Mouse (Mus musculus) CH12.LX (cell line): ENCODE results near the gene Fam71b. TPM values are rescaled to one million over a fixed set of nuclear protein-coding genes. Genes with fewer than 3 reads are reported as not detected.

Experiments used
- DNase-seq: peaks from one replicate; pipeline ENCODE4 v3.0.0-alpha.2; 2013; ENCODE audit errors: extremely low read depth
- H3K27ac ChIP-seq: 2 replicates; pipeline ENCODE4 v1.5.1; 2012; ENCODE audit warnings: low read depth, mild to moderate bottlenecking, control low read depth, moderate library complexity; ENCODE audit not compliant: insufficient read depth
- H3K27me3 ChIP-seq: replicated peaks from 2 replicates; pipeline ENCODE3; 2012; ENCODE audit warnings: inconsistent platforms
- H3K36me3 ChIP-seq, 2 experiments: replicated peaks in 1 of 2; 2 replicates each; pipeline versions ENCODE3 to v1.6.1; 2012; ENCODE audit warnings: inconsistent platforms in 1 of 2, low read length in 1 of 2, mild to moderate bottlenecking in 1 of 2, mixed read lengths in 1 of 2, moderate library complexity in 1 of 2; ENCODE audit not compliant: control insufficient read depth in 1 of 2, insufficient read depth in 1 of 2
- H3K4me1 ChIP-seq, 2 experiments: 2 replicates each; pipeline ENCODE4 v1.6.1; 2012; ENCODE audit warnings: inconsistent platforms in 1 of 2, moderate library complexity in 1 of 2; ENCODE audit not compliant: insufficient read depth in 2 of 2, control insufficient read depth in 1 of 2
- H3K4me2 ChIP-seq: 2 replicates; pipeline ENCODE4 v1.6.1; 2012; ENCODE audit warnings: low read depth, mild to moderate bottlenecking, control low read depth; ENCODE audit not compliant: poor library complexity, insufficient read depth, severe bottlenecking
- H3K4me3 ChIP-seq, 3 experiments: fragments of 150-350 bp in 1 of 3; sonication (generic) in 1 of 3; replicated peaks in 1 of 3; 2 replicates each; pipeline versions ENCODE3 to v1.5.1; 2011 to 2012; ENCODE audit warnings: low read depth in 2 of 3, low read length in 2 of 3, mild to moderate bottlenecking in 2 of 3, moderate library complexity in 2 of 3, control low read depth in 1 of 3, improper control_type of control experiment in 1 of 3, inconsistent platforms in 1 of 3, mixed read lengths in 1 of 3; ENCODE audit not compliant: poor library complexity in 1 of 3
- H3K79me2 ChIP-seq: replicated peaks from 2 replicates; pipeline ENCODE4 v1.6.1; 2012; ENCODE audit warnings: mild to moderate bottlenecking, moderate library complexity; ENCODE audit not compliant: control insufficient read depth, poor library complexity, insufficient read depth, severe bottlenecking; ENCODE audit errors: extremely low read depth
- H3K9ac ChIP-seq: 2 replicates; pipeline ENCODE4 v1.6.1; 2012; ENCODE audit warnings: low read depth, mild to moderate bottlenecking, control low read depth, moderate library complexity; ENCODE audit not compliant: insufficient read depth
- H3K9me3 ChIP-seq: replicated peaks from 2 replicates; pipeline ENCODE3; 2012; ENCODE audit warnings: low read length, inconsistent platforms, mixed read lengths
- BHLHE40 ChIP-seq: IDR thresholded peaks from 2 replicates; pipeline ENCODE4 v1.6.1; 2011; ENCODE audit warnings: mild to moderate bottlenecking, low read depth, low read length, improper control_type of control experiment
- CHD1 ChIP-seq: IDR thresholded peaks from 2 replicates; pipeline ENCODE4 v1.6.1; 2012; ENCODE audit warnings: low read depth, low read length, improper control_type of control experiment, inconsistent platforms
- CHD2 ChIP-seq: IDR thresholded peaks from 2 replicates; pipeline ENCODE4 v1.6.1; 2011; ENCODE audit warnings: low read length, improper control_type of control experiment
- E2F4 ChIP-seq: IDR thresholded peaks from 2 replicates; pipeline ENCODE4 v1.6.1; 2011; ENCODE audit warnings: low read depth, low read length, improper control_type of control experiment; ENCODE audit not compliant: insufficient replicate concordance
- ELF1 ChIP-seq: IDR thresholded peaks from 2 replicates; pipeline ENCODE4 v1.6.1; 2014; ENCODE audit warnings: low read depth, mild to moderate bottlenecking, inconsistent platforms, low read length, improper control_type of control experiment
- EP300 ChIP-seq: IDR thresholded peaks from 2 replicates; pipeline ENCODE4 v1.6.1; 2011; ENCODE audit warnings: low read length, improper control_type of control experiment
- HCFC1 ChIP-seq: IDR thresholded peaks from 2 replicates; pipeline ENCODE4 v1.6.1; 2012; ENCODE audit warnings: low read depth, mild to moderate bottlenecking, inconsistent platforms, low read length, improper control_type of control experiment
- IRF4 ChIP-seq: IDR thresholded peaks from 2 replicates; pipeline ENCODE4 v1.6.1; 2014; ENCODE audit warnings: low read depth, mild to moderate bottlenecking, inconsistent platforms, low read length, improper control_type of control experiment
- JUND ChIP-seq: conservative IDR thresholded peaks from 2 replicates; pipeline ENCODE4 v1.6.1; 2011; ENCODE audit warnings: low read depth, low read length, improper control_type of control experiment
- MAFK ChIP-seq: IDR thresholded peaks from 2 replicates; pipeline ENCODE4 v1.6.1; 2011; ENCODE audit warnings: low read length, improper control_type of control experiment; ENCODE audit not compliant: insufficient replicate concordance
- MAX ChIP-seq: IDR thresholded peaks from 2 replicates; pipeline ENCODE4 v1.6.1; 2011; ENCODE audit warnings: low read length, improper control_type of control experiment
- MEF2A ChIP-seq: IDR thresholded peaks from 2 replicates; pipeline ENCODE4 v1.6.1; 2014; ENCODE audit warnings: low read depth, mild to moderate bottlenecking, inconsistent platforms, low read length, improper control_type of control experiment, borderline replicate concordance
- MXI1 ChIP-seq: IDR thresholded peaks from 2 replicates; pipeline ENCODE4 v1.6.1; 2011; ENCODE audit warnings: mild to moderate bottlenecking, low read depth, low read length, improper control_type of control experiment
- MYC ChIP-seq: IDR thresholded peaks from 2 replicates; pipeline ENCODE4 v1.6.1; 2011; ENCODE audit warnings: low read depth, mild to moderate bottlenecking, improper control_type of control experiment, low read length
- NELFE ChIP-seq: IDR thresholded peaks from 2 replicates; pipeline ENCODE4 v1.6.1; 2011; ENCODE audit warnings: low read depth, low read length, improper control_type of control experiment
- NRF1 ChIP-seq: IDR thresholded peaks from 2 replicates; pipeline ENCODE4 v1.6.1; 2014; ENCODE audit warnings: low read depth, mild to moderate bottlenecking, inconsistent platforms, low read length, improper control_type of control experiment, moderate library complexity
- PAX5 ChIP-seq: IDR thresholded peaks from 2 replicates; pipeline ENCODE4 v1.6.1; 2012; ENCODE audit warnings: low read length, inconsistent platforms, mixed read lengths
- POLR2A ChIP-seq: IDR thresholded peaks from 2 replicates; pipeline ENCODE4 v1.6.1; 2011; ENCODE audit warnings: low read depth, mild to moderate bottlenecking, improper control_type of control experiment, low read length
- RAD21 ChIP-seq: IDR thresholded peaks from 2 replicates; pipeline ENCODE4 v1.6.1; 2011; ENCODE audit warnings: low read depth, mild to moderate bottlenecking, low read length, improper control_type of control experiment, moderate library complexity
- SMC3 ChIP-seq: IDR thresholded peaks from 2 replicates; pipeline ENCODE4 v1.6.1; 2011; ENCODE audit warnings: low read depth, low read length, improper control_type of control experiment
- TCF12 ChIP-seq: IDR thresholded peaks from 2 replicates; pipeline ENCODE4 v1.6.1; 2014; ENCODE audit warnings: low read depth, mild to moderate bottlenecking, inconsistent platforms, low read length, improper control_type of control experiment
- UBTF ChIP-seq: IDR thresholded peaks from 2 replicates; pipeline ENCODE4 v1.6.1; 2012; ENCODE audit warnings: low read depth, mild to moderate bottlenecking, inconsistent platforms, low read length, improper control_type of control experiment, moderate library complexity
- USF1 ChIP-seq: IDR thresholded peaks from 2 replicates; pipeline ENCODE4 v1.6.1; 2014; ENCODE audit warnings: low read depth, mild to moderate bottlenecking, inconsistent platforms, low read length, improper control_type of control experiment
- USF2 ChIP-seq: conservative IDR thresholded peaks from 2 replicates; pipeline ENCODE4 v1.6.1; 2011; ENCODE audit warnings: low read depth, low read length, improper control_type of control experiment
- ZC3H11A ChIP-seq: IDR thresholded peaks from 2 replicates; pipeline ENCODE4 v1.6.1; 2012; ENCODE audit warnings: low read depth, mild to moderate bottlenecking, inconsistent platforms, low read length, improper control_type of control experiment
- ZKSCAN1 ChIP-seq: IDR thresholded peaks from 2 replicates; pipeline ENCODE4 v1.6.1; 2012; ENCODE audit warnings: low read depth, inconsistent platforms, low read length, improper control_type of control experiment, borderline replicate concordance
- ZMIZ1 ChIP-seq: IDR thresholded peaks from 2 replicates; pipeline ENCODE4 v1.6.1; 2012; ENCODE audit warnings: low read depth, mild to moderate bottlenecking, inconsistent platforms, low read length, improper control_type of control experiment
- dilution Hi-C: fragments of 300-500 bp; cut with MboI; formaldehyde crosslinking; loops from 2 replicates; pipeline ENCODE4 v1.14.3; 2020; ENCODE audit warnings: low sequenced_read_pairs; ENCODE audit not compliant: extremely low pct_unique_long_range_greater_than_20kb, extremely low pct_ligation_motif_present
- in situ Hi-C: fragments of 300-500 bp; cut with MboI; formaldehyde crosslinking; loops from 3 replicates; pipeline ENCODE4 v1.14.3; 2019; ENCODE audit warnings: low sequenced_read_pairs, low pct_ligation_motif_present, low pct_unique_long_range_greater_than_20kb, mixed read lengths
- polyA plus RNA-seq: library from polyadenylated mRNA; unstranded; fragments of >175 nt; gene quantifications from 2 replicates; pipeline ENCODE4 v1.2.1, GENCODE M21; 2012; ENCODE audit warnings: low read depth; ENCODE audit not compliant: insufficient read length
- total RNA-seq, 2 experiments: library from RNA; depleted of rRNA; stranded (reverse); fragments of 300-350 nt in 1 of 2; fragments of >200 nt in 1 of 2; gene quantifications; 2 replicates each; pipeline ENCODE4 v1.2.3; 2012 to 2014

The Fam71b gene
- total and polyA plus RNA-seq, 3 experiments: 0.46 to 2.6 (median 2.4) TPM

DNA sequence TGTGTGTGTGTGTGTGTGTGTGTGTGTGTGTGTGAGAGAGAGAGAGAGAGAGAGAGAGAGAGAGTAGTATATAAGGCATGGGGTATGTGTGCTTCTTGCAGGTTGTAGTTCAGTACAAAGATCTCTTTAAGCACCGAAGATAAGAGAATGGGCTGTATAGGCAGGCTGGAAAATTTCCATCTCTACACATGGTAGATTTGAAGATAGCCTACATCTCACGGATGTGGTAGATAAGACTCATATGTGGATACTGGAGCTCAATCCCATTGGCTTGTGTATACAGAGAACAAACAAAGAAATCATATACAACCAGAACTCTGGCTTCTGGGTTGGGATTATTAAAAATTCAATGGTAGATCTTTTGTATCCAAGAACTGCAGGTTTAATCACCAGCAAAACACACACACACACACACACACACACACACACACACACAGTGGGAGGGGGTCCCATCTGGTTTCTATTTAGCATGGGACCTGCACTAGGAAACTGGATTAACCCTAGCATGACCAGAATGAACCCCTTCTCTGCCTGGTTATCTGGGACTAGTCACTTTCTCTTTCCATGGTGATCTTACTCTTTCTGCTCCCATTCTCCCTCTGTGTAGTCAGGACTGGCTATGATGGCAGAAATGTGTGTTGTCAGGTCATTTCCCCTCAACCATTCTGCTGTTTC is 35.2 kb upstream of the Fam71b start:
- in situ Hi-C loops: no loop called here
- no peak for DNase-seq
- no peaks in the 10 kb centered on the region for H3K79me2 ChIP-seq
- peak overlapping the region; percentile 6; the same call in 1 of the 2 replicates for H3K9ac ChIP-seq
- H3K9me3 ChIP-seq: no peaks in the 10 kb centered on the region
- dilution Hi-C loops: no loop called here
- no peak overlapping the region for H3K4me2 ChIP-seq
- H3K27ac ChIP-seq: no peak overlapping the region
- peaks cover 38 to 40% of the 10 kb centered on the region in 2 experiments for H3K4me1 ChIP-seq
- H3K27me3 ChIP-seq: no peaks in the 10 kb centered on the region
- TF ChIP-seq NELFE: no peak
- no peak for TF ChIP-seq SMC3
- TF ChIP-seq UBTF: no peak
- TF ChIP-seq PAX5: no peak
- no peak for TF ChIP-seq ZMIZ1
- no peak for TF ChIP-seq BHLHE40
- no peak for TF ChIP-seq MXI1
- TF ChIP-seq MEF2A: no peak
- no peak for TF ChIP-seq E2F4
- TF ChIP-seq USF1: no peak
- no peak for TF ChIP-seq CHD2
- TF ChIP-seq ELF1: no peak
- no peak for TF ChIP-seq ZKSCAN1
- TF ChIP-seq POLR2A: no peak
- TF ChIP-seq CHD1: no peak
- no peak for TF ChIP-seq RAD21
- no peak for TF ChIP-seq IRF4
- H3K4me3 ChIP-seq: no peak overlapping the region
- H3K36me3 ChIP-seq: no peaks in the 10 kb centered on the region

DNA sequence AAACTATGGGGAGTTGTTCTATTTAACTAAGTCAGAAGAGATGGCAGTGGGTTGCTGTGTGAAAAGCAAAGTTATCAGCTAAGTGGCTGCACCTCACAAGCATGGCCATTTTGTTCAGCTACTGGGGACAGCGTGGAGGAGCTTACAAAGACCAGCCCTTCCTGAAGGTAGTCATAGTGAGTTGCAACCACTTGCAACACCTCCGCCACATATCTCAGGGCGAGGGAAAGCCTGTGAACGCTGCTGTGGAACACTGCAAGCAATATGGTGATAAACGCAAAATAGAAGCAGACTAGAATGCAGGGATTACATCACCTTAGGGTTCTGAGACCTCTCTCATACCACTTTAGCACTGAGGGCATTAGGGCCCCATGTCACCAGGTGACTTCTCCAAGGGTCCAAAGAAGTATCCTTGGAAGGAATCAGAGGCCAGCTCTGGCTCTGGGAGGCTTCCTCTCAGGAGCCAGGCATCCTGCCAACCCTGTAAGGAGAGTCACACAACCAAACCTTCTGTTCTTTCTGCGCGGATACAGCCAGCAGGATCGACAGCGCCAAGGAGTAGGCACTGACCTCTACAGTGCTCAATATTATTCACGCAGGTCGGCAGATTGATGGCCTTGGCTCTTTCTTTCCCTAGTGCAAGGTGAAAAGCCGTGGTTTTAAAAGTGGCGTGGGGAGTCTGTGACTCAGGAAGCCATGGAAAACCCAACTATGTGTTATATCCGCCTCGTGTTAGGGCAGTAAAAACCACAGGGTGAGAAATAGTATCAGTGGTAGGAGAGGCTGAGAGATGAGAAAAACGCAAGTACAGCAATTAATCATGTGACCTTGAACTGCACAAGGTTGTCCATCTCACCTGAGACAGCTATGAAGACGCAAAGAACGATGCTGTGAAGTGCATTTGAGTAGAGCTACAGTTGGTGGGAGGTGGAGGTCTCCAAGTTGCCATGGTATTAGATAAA is 34.0 kb upstream of the Fam71b start:
- in situ Hi-C loops: no loop called here
- no peaks in the 10 kb centered on the region for H3K36me3 ChIP-seq
- no peaks in the 10 kb centered on the region for H3K9me3 ChIP-seq
- peaks cover 30% of the 10 kb centered on the region in 2 experiments for H3K4me1 ChIP-seq
- dilution Hi-C loops: no loop called here
- H3K27me3 ChIP-seq: no peaks in the 10 kb centered on the region
- H3K79me2 ChIP-seq: no peaks in the 10 kb centered on the region
- H3K9ac ChIP-seq: no peak overlapping the region
- H3K27ac ChIP-seq: peak overlapping the region; percentile 6; the same call in 1 of the 2 replicates
- H3K4me3 ChIP-seq: no peak overlapping the region
- no peak for DNase-seq
- TF ChIP-seq USF2 (peak; percentile 61), IRF4 (peak; percentile 21; the same call in 1 of the 2 replicates), E2F4 (no peak), TCF12 (no peak), NRF1 (no peak), MAFK (peak; percentile 78), MYC (0 out of 2 replicates have a peak, but pooled peaks have one; percentile 56), ZC3H11A (no peak), ZKSCAN1 (no peak), BHLHE40 (peak; percentile 80), MAX (peak; percentile 73), EP300 (peak; percentile 67), MEF2A (peak; percentile 21; the same call in 1 of the 2 replicates), USF1 (peak; percentile 51), HCFC1 (no peak), JUND (peak; percentile 24; the same call in 1 of the 2 replicates)
- H3K4me2 ChIP-seq: peak overlapping the region; percentile 3; the same call in 1 of the 2 replicates
